Mouse (Mus musculus): ENCODE measurements around the gene Tuba1c. TPM values are rescaled to one million over a fixed set of nuclear protein-coding genes. Genes with fewer than 3 reads are reported as not detected.

The Tuba1c gene
- 100 to 1,000 TPM; 620 to 688 TPM for polyA plus RNA-seq (2012; fragmentation: generic; extraction: Trizol)

DNA sequence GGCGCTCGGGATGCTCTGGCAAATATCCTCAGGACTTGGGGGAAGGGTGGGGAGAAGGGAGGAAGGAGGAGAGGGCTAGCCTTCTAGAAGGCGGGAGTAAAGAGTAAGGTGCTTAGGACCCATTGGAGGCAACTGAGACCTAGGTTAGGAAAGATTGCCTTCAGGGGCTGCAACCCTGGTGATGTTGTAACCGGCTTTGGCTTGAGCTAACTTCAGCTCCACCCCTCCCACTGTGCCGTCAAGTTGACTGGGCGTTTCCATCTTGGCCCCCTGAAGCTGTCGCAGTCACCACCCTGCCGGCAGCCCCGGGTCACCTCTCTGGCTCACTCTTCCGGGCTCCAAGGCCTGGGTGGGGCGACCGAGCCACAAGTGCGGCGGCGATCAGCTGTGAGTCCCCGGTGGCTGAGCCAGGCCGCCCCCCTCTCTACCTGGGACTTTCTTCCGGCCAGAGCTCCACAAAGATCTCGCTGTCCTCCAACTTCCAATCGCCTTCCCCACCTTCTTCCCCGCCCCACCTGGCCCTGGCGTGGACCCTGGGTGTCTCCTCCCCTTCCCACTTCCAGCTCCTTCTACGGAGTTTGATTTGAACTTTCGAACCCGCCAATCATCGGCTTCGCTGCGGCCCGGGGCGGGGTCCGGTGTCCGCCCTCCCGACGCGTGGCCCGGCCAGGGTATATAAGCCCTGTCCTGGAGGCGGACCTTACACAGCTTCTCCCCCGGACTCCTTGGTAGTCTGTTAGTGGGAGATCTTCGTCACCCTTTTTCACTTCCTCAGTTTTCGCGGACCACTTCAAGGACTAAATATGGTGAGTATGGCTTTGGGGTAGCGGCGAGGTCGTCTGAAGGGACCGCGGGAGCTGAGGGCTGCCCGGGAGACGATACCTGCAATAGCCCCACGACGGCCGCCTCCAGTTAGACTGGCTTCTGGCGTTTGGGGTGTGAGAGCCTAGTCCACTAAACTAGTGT lies at the start of gene Tuba1c:
Gene Tuba1c, plus strand, starts transcription at position 273 of the 966 bp plus-strand sequence.

DNA sequence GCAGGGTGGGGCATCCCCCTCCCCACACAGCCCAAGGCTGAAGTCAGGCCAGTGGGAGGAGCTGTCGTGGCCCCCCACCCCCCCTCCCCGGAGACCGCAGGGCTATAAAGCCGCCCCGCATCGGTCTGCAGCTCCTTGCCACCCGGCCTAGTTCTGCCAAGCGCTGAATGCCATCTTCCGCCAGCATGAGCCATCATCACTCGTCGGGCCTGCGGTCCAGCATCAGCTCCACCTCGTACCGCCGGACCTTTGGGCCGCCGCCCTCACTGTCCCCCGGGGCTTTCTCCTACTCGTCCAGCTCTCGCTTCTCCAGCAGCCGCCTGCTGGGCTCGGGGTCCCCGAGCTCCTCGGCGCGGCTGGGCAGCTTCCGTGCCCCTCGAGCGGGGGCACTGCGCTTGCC lies 25.3 kb downstream of the Tuba1c start, which contains the start of gene Prph:
Gene Prph, plus strand, starts transcription at position 135 of the 400 bp plus-strand sequence.

DNA sequence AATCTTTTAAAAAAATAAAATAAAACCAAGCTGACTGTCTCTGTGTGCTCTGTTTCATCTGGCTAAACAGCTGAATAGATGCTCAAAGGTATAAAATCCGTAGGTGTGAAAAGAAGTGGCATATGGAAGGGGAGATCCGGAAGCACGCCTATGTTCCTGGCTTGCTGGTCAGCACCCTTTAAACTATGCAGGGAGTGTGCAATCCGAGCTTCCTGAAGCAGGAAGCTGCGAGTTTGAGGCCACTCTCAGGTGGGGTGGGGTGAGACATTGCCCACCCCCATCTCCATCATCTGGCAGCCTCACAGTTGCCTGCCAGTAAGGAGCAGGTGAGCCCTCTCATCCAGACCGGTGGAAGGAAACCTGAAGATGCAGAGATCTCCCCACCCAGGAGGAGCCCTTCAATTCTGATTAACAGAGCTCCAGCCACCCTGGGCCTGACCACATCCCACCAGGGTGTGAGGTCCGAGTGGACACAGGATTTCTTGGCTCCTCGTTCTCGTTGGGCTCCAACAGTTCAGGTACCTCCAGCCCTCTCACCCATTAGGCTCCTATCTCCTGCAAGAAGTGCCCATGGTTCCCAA lies 44.4 kb downstream of the Tuba1c start, which contains the start of gene Troap:
Gene Troap, plus strand, starts transcription at position 557 of the 581 bp plus-strand sequence.

DNA sequence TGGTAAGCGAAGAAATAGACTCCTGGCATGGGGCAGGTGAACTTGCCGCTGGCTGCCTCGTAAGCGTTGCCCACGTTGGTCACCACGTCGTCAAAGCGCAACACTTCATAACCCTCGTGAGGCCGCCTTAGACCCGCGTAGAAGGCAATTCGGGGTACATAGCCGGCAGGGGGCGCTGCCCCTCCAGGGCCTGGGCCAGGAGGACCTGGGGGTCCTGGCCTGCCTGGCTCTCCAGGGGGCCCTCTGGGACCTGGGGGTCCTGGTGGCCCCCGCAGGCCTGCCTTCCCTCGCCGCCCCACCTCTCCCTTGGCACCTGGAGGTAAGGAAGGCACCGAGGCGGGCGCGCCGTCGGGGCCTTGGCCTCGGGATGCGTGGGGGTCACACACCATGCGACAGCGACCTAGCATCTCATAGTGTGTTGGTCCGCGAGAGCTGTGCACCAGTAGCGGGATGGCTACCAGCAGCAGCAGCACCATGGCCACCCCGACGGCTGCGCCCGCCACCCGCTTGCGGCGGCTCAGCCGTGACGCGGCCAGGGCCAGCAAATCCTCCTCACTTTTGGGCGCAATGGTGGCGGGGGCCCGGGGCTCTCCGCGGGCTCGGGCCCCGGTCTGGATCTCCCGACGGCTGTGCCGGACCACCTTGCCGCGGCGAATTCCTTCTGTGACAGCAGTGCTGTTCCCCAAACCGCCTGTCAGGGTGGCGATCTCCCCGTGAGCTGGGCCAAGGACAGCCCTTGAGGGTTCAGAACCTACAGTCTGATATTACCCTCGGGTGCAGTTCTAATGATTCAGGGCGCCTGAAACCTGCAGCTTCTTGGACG lies 57.8 kb downstream of the Tuba1c start, which contains the start of gene C1ql4:
Gene C1ql4, minus strand, starts transcription at position 565 of the 823 bp plus-strand sequence.

Other genes starting within 250 kb of the Tuba1c start
- gene Wnt1, start 240.0 kb upstream of the Tuba1c start, polyA plus RNA-seq (2012; fragmentation: generic; extraction: Trizol): under 1 TPM; 0.01 to 0.04 TPM
- gene Ddn, start 220.4 kb upstream of the Tuba1c start, polyA plus RNA-seq (2012; fragmentation: generic; extraction: Trizol): under 1 TPM; 0.01 to 0.15 TPM
- gene Prkag1, start 198.4 kb upstream of the Tuba1c start, polyA plus RNA-seq (2012; fragmentation: generic; extraction: Trizol): 100 to 1,000 TPM in 1 of 2 experiments, 10 to 100 TPM in 1; 90.5 to 115 TPM
- 10 to 100 TPM in 1 of 2 experiments, 1 to 10 TPM in 1; 1.5 to 24.2 TPM for gene Kmt2d, start 158.7 kb upstream of the Tuba1c start, polyA plus RNA-seq (2012; fragmentation: generic; extraction: Trizol)
- gene Rhebl1, start 135.4 kb upstream of the Tuba1c start, polyA plus RNA-seq (2012; fragmentation: generic; extraction: Trizol): 1 to 10 TPM; 6.0 to 7.9 TPM
- under 1 TPM in 1 of 2 experiments, not detected in 1; 0.04 TPM for gene Dhh, start 131.4 kb upstream of the Tuba1c start, polyA plus RNA-seq (2012; fragmentation: generic; extraction: Trizol)
- 10 to 100 TPM in 1 of 2 experiments, 1 to 10 TPM in 1; 6.6 to 38.9 TPM for gene Lmbr1l, start 111.7 kb upstream of the Tuba1c start, polyA plus RNA-seq (2012; fragmentation: generic; extraction: Trizol)
- gene Tuba1b, start 95.3 kb upstream of the Tuba1c start, polyA plus RNA-seq (2012; fragmentation: generic; extraction: Trizol): 1,000 to 10,000 TPM; 2,359 to 4,763 TPM
- gene Gm49450, start 76.3 kb upstream of the Tuba1c start, polyA plus RNA-seq (2012; fragmentation: generic; extraction: Trizol): under 1 TPM in 1 of 2 experiments, not detected in 1; 0.13 TPM
- 1,000 to 10,000 TPM; 1,679 to 1,913 TPM for gene Tuba1a, start 76.2 kb upstream of the Tuba1c start, polyA plus RNA-seq (2012; fragmentation: generic; extraction: Trizol)
- under 1 TPM; 0.44 to 0.53 TPM for gene Prph, start 25.3 kb downstream of the Tuba1c start, polyA plus RNA-seq (2012; fragmentation: generic; extraction: Trizol)
- gene Troap, start 44.7 kb downstream of the Tuba1c start, polyA plus RNA-seq (2012; fragmentation: generic; extraction: Trizol): 10 to 100 TPM; 27.9 to 64.9 TPM
- gene C1ql4, start 57.9 kb downstream of the Tuba1c start, polyA plus RNA-seq (2012; fragmentation: generic; extraction: Trizol): under 1 TPM; 0.14 to 0.84 TPM
- 1 to 10 TPM in 1 of 2 experiments, under 1 TPM in 1; 0.62 to 1.9 TPM for gene Dnajc22, start 63.3 kb downstream of the Tuba1c start, polyA plus RNA-seq (2012; fragmentation: generic; extraction: Trizol)
- 10 to 100 TPM in 1 of 2 experiments, 1 to 10 TPM in 1; 5.1 to 27.2 TPM for gene Spats2, start 96.0 kb downstream of the Tuba1c start, polyA plus RNA-seq (2012; fragmentation: generic; extraction: Trizol)
- under 1 TPM; 0.01 to 0.05 TPM for gene Kcnh3, start 195.0 kb downstream of the Tuba1c start, polyA plus RNA-seq (2012; fragmentation: generic; extraction: Trizol)
- gene Mcrs1, start 222.1 kb downstream of the Tuba1c start, polyA plus RNA-seq (2012; fragmentation: generic; extraction: Trizol): 100 to 1,000 TPM; 110 to 133 TPM